Mouse (Mus musculus) kidney, embryonic 14.5 days (tissue): Measurements from ENCODE around the gene Gm6040. TPM values are rescaled to one million over a fixed set of nuclear protein-coding genes. Genes with fewer than 3 reads are reported as not detected.

Experiments used
- polyA plus RNA-seq: library from polyadenylated mRNA; unstranded; fragments of >200 nt; fragmentation: Nextera tagmentation; extraction: Ambion mirVana; gene quantifications from 2 replicates; pipeline ENCODE4 v1.2.1, GENCODE M21; 2014

Gm6040 gene
- polyA plus RNA-seq, 1 experiment from 2014 or later: not detected

Other genes with a start within 250 kb of the Gm6040 start
- gene Defb33, start 29.4 kb downstream of the Gm6040 start, polyA plus RNA-seq: not detected in 2 replicates
- not detected in 2 replicates for gene Gm15056, start 19.4 kb downstream of the Gm6040 start, polyA plus RNA-seq
- not detected in 2 replicates for gene AY761185, start 22.6 kb upstream of the Gm6040 start, polyA plus RNA-seq
- not detected in 2 replicates for gene Defa21, start 103.5 kb upstream of the Gm6040 start, polyA plus RNA-seq
- not detected in 2 replicates for gene Defa23, start 133.0 kb upstream of the Gm6040 start, polyA plus RNA-seq
- gene Defa35, start 143.0 kb upstream of the Gm6040 start, polyA plus RNA-seq: not detected in 2 replicates
- not detected in 2 replicates for gene Defa25, start 162.4 kb upstream of the Gm6040 start, polyA plus RNA-seq
- not detected in 2 replicates for gene Gm14851, start 174.0 kb upstream of the Gm6040 start, polyA plus RNA-seq
- gene Defa30, start 212.6 kb upstream of the Gm6040 start, polyA plus RNA-seq: not detected in 2 replicates
- not detected in 2 replicates for gene Defa22, start 240.2 kb upstream of the Gm6040 start, polyA plus RNA-seq